Mouse (Mus musculus) c-Kit-positive CD71-negative TER-119-negative erythroid progenitor cells, embryonic 14.5 days (primary cell): ENCODE data around the gene Opcml.

Experiments used
- DNase-seq: peaks from one replicate; pipeline ENCODE4 v3.0.0-alpha.2; 2013; ENCODE audit warnings: low read depth

Opcml gene

DNA sequence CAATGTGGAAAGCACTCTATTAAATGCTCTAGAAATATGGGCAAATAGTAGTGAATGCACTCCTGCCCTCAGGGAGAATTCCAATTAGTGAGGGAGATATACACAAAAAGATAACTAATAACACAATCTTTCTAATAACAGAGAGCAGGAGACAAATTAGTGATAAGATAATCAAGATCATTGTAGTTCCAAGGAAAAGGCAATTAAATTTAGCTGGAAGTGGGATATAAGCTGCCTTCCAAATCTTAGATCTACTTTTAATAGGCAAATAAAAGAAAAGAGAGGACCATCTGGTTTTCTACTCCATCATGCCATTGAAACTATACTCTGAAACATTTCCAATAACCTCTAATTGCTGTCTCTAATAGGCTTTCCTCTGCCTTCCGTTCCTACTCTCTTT lies 742.6 kb downstream of the Opcml start:
- DNase-seq: no peak

GRCm38 (mm10) chr9:28535006-28535405 lies 744.4 kb downstream of the Opcml start:
- no peak for DNase-seq

- DNase-seq: no peak
Observed at GRCm38 (mm10) chr9:28536637-28537036, 746.1 kb downstream of the Opcml start.

DNA sequence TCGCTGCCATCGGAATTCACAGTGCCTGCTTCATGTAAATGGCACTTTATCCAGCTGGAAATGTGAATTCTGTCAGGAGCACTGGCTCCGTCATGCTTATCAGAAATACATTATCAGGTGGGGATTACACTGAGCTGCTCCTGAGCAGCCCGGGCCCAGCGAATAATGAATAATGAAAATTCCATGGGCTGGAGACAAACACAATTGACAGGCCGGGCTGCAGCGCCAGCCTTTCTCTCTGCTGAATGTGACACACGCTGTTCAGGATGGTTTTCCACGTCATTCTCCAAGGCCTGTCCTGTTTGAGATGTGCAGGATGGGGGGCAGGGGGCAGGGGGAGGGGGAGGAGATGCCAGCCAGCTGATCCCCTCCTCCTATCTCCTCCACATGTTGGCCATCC lies 757.6 kb downstream of the Opcml start:
- no peak for DNase-seq

GRCm38 (mm10) chr9:28552387-28553182 lies 762.0 kb downstream of the Opcml start:
- no peak for DNase-seq

- no peak for DNase-seq
Observed at GRCm38 (mm10) chr9:28558628-28559027, 768.1 kb downstream of the Opcml start.

DNA sequence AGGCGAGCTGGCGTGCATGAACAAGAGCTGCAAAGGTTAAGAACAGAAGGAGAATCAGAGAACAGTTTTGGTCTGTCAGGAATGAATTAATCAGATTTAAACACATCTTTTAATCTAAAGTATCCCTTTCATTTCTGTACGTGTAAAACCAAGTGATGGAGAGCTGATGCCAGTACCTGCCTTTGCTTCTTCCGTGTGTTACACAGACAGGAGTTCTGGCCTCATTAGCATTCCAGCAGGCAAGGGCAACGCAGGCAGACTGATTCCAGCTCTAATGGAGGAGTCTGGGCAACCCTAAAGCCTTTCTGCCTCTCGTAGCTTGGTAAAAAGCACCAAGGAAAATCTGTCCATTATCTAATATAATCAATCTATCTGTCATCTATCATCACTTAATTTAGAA lies 771.2 kb downstream of the Opcml start:
- DNase-seq: no peak

- DNase-seq: no peak
Observed at GRCm38 (mm10) chr9:28563066-28563683, 772.6 kb downstream of the Opcml start.

- DNase-seq: peak; percentile 3
Observed at GRCm38 (mm10) chr9:28569041-28569522, 778.5 kb downstream of the Opcml start.

DNA sequence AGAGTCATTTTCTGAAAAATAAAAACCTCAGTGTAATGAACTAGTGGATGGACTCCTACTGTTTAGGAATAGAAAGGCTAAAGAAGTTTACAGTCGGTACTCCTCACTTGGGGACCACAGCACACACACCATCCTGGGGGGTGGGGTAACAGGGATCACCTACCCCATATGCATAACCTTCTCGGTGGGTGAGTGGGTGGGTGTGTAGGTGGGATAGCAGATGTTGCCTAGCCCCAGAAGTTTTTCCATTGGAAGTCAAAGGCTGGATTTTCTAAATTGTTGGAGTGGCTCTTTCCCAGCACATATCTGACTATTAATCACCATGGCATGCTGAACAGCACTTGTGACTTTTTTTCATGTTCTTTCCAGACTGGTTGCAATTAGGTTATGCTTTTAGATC lies 779.2 kb downstream of the Opcml start:
- no peak for DNase-seq

DNA sequence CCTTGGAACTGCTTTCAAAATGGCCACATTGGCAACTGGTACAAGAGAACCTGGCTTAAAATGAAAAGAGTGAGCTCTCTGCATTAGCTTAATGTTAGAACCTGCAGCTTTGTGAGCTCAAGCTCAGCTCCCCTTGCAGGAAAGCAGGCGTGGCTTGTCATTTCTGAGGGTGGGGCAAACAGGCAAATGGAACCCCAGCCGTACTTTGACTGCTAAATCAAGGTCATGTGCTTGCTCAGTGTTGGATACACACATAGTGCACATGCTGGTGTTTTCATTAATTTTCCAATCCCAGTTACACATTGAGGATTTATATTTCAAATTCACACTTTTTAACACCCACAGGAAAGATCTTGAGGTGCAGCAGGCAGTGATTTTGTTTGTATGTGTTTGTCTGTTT lies 781.1 kb downstream of the Opcml start:
- DNase-seq: no peak

DNA sequence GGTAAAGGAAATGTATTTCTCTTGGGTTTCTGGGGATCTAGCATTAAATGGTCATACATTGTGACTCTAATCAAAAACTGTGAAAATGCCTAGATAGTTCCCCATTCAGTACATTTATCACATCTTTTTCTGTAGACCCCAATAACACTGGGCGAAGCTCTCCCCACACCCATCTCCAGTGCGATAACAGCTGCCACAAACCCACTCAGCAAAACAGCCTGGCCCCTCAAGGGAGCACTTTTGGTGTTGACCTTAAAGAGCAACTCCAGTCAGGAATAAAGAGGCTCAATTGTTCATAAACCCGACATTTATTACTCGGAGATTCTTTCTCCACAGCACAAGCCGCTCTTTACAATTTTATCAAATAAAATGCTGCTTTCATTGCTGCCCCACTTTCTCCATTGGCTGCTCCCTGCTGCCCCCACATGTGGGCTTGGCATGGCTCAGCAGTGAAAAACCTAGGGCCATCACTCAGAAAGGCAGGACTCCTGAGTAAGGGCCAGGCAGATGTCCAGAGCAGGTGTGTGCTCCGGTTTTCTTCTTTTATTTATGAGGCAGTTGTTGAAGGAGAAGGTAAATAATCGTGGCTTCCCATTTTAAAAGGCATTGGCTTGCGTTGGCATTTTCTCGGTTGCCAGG lies 781.7 kb downstream of the Opcml start:
- DNase-seq: no peak

DNA sequence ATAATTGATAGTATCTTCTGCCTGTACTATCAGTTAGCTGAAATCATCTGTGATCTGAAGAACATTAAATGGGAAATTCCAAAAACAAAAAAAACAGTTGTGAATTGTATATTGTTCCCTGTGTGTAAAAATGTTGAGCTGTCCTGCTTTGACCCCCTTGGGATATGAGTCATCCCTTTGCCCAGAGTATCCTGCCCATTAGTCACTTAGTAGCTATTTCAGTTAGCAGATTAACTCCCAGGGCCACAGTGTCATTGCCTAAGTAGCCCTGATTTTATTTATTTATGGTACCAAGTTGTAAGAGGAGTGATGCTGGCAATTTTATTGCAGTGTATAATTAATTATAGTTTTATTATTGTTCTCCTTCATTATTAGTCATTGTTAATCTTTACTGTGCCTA lies 788.2 kb downstream of the Opcml start:
- no peak for DNase-seq

GRCm38 (mm10) chr9:28587253-28587652 lies 796.7 kb downstream of the Opcml start:
- no peak for DNase-seq

GRCm38 (mm10) chr9:28587857-28588388 lies 797.3 kb downstream of the Opcml start:
- DNase-seq: no peak

GRCm38 (mm10) chr9:28588488-28588887 lies 797.9 kb downstream of the Opcml start:
- DNase-seq: no peak

GRCm38 (mm10) chr9:28592208-28592607 lies 801.6 kb downstream of the Opcml start:
- DNase-seq: no peak

DNA sequence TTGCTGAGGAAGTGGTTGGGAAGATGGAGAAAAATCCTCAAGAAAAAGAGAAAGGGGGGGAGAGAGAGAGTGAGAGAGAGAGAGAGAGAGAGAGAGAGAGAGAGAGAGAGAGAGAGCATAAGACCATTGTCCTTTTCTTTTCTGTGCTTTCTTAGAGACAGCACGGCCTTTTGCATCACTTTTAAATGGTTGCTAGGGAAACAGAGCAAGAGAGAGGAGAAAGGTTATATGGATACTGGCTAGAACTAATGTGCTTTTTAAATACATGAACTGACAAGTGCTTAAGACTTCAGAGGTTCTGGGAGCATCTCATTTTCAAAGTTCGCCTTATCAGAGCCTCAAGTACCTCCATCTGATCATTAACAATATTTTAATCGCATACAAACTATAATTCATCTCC lies 804.5 kb downstream of the Opcml start:
- no peak for DNase-seq

GRCm38 (mm10) chr9:28605561-28605960 lies 815.0 kb downstream of the Opcml start:
- no peak for DNase-seq

DNA sequence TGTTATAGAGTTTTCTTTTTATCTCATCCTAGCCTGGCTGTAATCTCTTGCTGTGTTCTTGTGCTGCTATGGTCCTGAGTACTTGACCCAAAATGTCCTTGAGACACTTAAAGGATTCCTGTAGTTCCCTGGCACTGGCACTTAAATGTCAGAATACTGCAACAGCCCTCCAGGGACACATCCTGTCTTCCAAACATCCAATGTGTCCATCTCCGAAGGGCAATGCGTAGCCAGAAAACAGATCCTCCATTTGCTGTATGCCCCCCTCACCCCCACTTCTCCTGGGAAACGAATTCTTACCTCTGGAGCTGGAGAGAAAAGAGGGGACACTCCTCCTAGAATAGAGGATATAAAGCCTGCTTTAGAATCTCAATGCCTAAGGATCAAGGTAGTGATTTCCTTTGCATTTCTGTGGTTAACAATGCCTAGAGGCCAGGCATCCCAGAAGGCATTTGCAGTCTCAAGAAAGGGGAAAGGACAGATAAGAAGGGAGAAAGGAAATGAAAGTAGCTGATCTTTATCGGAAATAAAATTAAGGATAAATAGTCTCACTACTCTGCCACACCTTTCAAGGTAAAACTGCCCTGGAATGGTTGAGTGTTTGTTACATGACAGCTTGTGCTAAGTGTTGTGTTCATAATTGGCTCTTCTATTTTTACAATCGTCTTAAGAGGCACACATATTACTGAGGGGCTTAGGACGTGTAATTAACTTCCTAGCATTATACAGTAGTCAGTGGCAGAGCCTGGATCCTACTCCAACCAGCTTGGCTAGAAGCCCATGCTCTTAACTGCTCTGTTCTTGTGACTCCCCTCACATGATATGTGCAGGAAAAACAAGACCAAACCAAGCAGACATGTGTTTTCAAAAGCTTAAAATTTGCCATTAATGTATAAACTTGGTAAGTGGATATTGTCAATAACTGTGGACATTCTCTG lies 823.4 kb downstream of the Opcml start:
- DNase-seq: no peak

GRCm38 (mm10) chr9:28615447-28615846 lies 824.9 kb downstream of the Opcml start:
- DNase-seq: no peak

DNA sequence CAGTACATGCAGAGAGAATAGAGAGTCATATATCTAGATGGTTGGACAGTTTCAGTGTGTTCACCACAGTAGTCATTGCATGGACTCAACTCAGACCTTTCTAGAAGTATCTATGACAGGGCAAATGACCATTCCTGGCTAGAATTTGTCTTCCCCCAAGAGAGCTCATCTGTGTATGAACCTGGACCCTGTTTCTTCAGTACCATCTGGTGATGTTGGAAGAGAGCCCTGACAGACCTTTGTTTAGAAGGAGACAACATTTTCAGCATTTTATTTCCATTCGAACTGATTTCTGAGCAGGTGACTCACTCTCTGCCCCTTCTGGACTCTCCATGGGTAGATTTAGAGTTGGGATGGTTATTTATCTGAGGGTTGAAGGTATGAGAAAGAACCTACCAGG lies 827.1 kb downstream of the Opcml start:
- DNase-seq: no peak
